Mouse (Mus musculus) lung, embryonic 14.5 days (tissue): ENCODE results near the gene Lad1. TPM values are rescaled to one million over a fixed set of nuclear protein-coding genes. Genes with fewer than 3 reads are reported as not detected.

Source experiments
- ATAC-seq: fragments of 200-750 bp; cut with Nextera tagmentation; 2 replicates; pipeline ENCODE4 v1.8.0; 2017; ENCODE audit warnings: mild to moderate bottlenecking, moderate TSS enrichment, moderate library complexity; ENCODE audit not compliant: insufficient read depth
- DNase-seq: peaks from one replicate; pipeline ENCODE4 v3.0.0-alpha.2; 2015
- H3K27ac ChIP-seq: fragments of 300-500 bp; sonication (generic); 2 replicates; pipeline ENCODE4 v1.5.1; 2014; ENCODE audit warnings: low read depth, mild to moderate bottlenecking, moderate library complexity
- H3K27me3 ChIP-seq: fragments of 300-500 bp; sonication (generic); 2 replicates; pipeline ENCODE4 v1.6.1; 2014; ENCODE audit warnings: low read length, control low read depth; ENCODE audit not compliant: insufficient read depth
- H3K36me3 ChIP-seq: fragments of 300-500 bp; sonication (generic); 2 replicates; pipeline ENCODE4 v1.6.1; 2014; ENCODE audit warnings: control low read depth; ENCODE audit not compliant: insufficient read depth
- H3K4me1 ChIP-seq: fragments of 300-500 bp; sonication (generic); 2 replicates; pipeline ENCODE4 v1.6.1; 2014; ENCODE audit warnings: antibody characterized with exemption, control low read depth; ENCODE audit not compliant: insufficient read depth
- H3K4me2 ChIP-seq: fragments of 300-500 bp; sonication (generic); 2 replicates; pipeline ENCODE4 v1.6.1; 2014; ENCODE audit warnings: mild to moderate bottlenecking
- H3K4me3 ChIP-seq: fragments of 300-500 bp; sonication (generic); 2 replicates; pipeline ENCODE4 v1.5.1; 2014; ENCODE audit warnings: low read depth, low read length
- H3K9ac ChIP-seq: fragments of 300-500 bp; sonication (generic); 2 replicates; pipeline ENCODE4 v1.6.1; 2014
- H3K9me3 ChIP-seq: fragments of 300-500 bp; sonication (generic); 2 replicates; pipeline ENCODE4 v1.6.1; 2016; ENCODE audit warnings: low read depth, low read length, control low read depth
- CTCF ChIP-seq: IDR thresholded peaks from 2 replicates; pipeline ENCODE4 v1.5.1; 2016; ENCODE audit warnings: antibody characterized with exemption, low read depth
- WGBS: fragments of 180-500 bp; shearing (Covaris S2); extraction: QIAGEN DNeasy Blood & Tissue Kit; methylation state at CpG from one replicate; pipeline ENCODE4 v1.1.7; 2014; 5-methylcytosine and 5-hydroxymethylcytosine counted together
- polyA plus RNA-seq: library from polyadenylated mRNA; unstranded; fragments of >200 nt; fragmentation: Nextera tagmentation; extraction: Ambion mirVana; gene quantifications from 2 replicates; pipeline ENCODE4 v1.2.1, GENCODE M21; 2014

Lad1 gene
- polyA plus RNA-seq, 1 experiment from 2014 or later: 14.4 TPM

DNA sequence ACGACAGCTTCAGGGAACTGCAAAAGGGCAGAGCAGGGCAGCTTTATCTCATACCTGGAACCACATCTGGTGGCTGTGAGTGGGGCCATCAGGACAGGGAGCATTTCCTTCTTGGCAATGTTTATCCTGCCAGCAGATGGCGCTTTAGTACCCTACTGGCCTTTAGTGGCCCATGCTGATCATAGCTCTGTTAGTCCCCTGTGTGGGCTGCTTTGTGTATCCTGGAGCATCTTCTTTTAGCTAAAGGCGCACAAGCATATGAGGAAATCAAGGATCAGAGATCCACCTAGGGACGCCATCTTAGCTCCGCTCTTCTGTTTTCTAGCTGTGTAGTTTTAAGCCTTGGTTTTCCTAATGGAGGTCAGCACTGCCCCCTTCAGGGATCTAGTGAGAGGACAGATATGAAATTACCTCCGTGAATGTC lies 28.8 kb downstream of the Lad1 start:
- Histone ChIP-seq H3K4me1 (no peaks in the 10 kb centered on the region), H3K4me3 (no peak overlapping the region), H3K27me3 (no peaks in the 10 kb centered on the region), H3K9ac (no peak overlapping the region), H3K36me3 (no peaks in the 10 kb centered on the region), H3K27ac (no peak overlapping the region), H3K4me2 (no peak overlapping the region), H3K9me3 (no peaks in the 10 kb centered on the region)
- DNase-seq: peak; percentile 80
- 34% methylated on average over 6 of the region's 6 CpGs for WGBS
- ATAC-seq: 0 out of 2 replicates have a peak, but pooled peaks have one; percentile 7
- TF ChIP-seq CTCF: peak; percentile 78

DNA sequence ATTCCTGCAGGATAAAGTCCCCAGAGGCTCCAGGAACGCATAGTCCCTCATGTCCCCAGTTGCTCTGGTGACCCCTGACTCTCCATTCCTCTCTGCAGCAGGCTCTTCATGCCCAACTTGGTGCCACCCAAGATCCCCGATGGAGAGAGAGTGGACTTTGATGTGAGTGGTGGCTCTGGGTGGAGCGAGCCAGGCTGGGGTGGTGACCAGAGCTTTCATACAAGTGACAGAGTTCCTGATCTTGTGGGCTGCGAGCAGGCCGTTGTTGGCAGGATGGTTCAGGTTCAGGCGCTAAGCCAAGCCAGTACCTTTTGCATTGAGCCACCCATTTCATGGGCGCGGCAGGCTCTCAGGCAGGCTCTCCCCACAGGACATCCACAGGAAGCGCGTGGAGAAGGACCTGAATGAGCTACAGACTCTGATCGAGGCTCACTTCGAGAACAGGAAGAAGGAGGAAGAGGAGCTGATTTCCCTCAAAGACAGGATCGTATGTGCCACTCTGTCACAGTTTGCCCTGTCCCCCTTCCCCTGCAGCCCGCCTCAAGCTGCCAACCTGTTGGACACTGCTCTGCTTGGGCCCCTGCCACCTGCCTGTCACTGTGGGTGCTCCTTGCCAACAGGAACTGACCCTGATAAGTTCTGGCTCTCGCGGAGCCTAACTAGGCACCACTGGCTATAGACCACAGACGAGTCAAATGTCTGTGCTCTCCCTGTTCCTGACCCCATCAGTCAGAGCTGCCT lies 29.4 kb downstream of the Lad1 start:
- Histone ChIP-seq H3K27me3 (no peaks in the 10 kb centered on the region), H3K27ac (no peak overlapping the region), H3K4me1 (no peaks in the 10 kb centered on the region), H3K36me3 (no peaks in the 10 kb centered on the region), H3K9ac (no peak overlapping the region), H3K4me3 (no peak overlapping the region), H3K9me3 (no peaks in the 10 kb centered on the region), H3K4me2 (no peak overlapping the region)
- no peak for TF ChIP-seq CTCF
- ATAC-seq (no peak), DNase-seq (no peak)
- WGBS: 75% methylated on average over 17 of the region's 17 CpGs

DNA sequence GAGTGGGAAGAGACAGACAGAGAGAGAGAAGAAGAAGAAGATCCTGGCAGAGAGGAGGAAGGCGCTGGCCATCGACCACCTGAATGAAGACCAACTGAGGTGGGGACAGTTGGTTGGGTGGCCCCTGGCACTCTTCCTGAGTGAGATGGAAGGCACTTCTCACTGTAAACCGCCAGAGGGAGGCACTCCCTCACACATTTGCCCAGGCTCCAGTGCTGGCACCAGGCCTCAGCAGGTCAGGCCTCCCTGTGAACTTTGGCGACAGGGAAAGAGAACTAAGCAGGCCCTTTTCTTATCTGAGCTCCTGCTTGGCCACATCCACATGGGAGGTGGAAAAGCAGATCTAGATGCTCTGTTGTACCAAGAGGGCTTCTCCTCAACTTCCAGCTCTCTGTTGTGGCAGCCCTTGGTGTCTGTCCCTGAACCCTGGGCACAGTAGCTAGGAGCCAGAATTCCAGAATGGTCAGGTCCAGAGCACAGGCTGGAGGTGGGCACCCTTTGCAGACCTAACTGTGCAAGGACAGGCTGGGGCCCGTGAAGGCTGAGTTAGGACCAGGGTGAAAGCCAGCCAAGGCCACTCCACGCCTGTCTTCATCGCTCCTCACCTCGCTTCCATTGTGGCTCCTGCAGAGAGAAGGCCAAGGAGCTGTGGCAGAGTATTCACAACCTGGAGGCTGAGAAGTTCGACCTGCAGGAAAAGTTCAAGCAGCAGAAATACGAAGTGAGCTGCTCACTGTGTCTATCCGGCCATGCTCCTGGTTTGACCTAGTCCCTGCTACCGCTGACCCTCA lies 32.5 kb downstream of the Lad1 start:
- no peaks in the 10 kb centered on the region for H3K27me3 ChIP-seq
- no peak overlapping the region for H3K27ac ChIP-seq
- no peak overlapping the region for H3K4me3 ChIP-seq
- no peak overlapping the region for H3K4me2 ChIP-seq
- H3K9me3 ChIP-seq: no peaks in the 10 kb centered on the region
- no peaks in the 10 kb centered on the region for H3K4me1 ChIP-seq
- no peak overlapping the region for H3K9ac ChIP-seq
- DNase-seq: peak; percentile 57
- 66% methylated on average over 12 of the region's 12 CpGs for WGBS
- TF ChIP-seq CTCF: peak; percentile 64
- no peaks in the 10 kb centered on the region for H3K36me3 ChIP-seq
- ATAC-seq: no peak

DNA sequence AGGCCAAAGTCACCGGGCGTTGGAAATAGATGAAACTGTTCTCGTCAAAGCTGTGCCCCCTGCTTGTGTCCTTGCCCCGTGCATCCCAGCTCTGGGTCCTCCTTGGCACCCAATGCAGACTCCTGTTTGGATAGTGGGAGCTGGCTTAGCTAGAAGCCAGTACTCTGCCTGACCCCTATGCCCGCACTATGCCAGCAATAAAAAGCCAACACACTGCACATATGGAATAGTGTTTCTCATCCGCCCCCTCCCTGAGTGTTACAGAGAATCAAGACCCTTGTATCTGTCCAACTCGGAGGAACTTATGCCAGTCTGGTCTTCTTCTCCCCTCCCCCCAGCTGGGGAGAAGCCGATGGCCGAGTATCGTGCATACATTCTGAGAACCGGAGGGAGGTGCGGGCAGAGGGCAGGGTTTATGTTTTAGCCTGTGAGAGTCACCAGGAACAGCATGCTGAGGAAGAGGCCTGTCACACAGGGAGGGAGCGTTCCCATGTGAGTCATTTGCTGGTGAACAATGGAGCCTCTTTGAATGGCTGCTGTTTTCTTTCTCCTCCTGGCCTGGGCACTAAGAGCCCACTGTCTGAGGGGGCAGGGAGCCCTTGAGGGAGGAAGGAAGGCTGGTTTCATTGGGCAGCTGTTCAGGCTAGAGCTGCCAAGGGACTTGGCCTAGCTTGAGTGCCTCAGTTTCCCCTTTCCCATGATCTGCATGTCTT lies 33.8 kb downstream of the Lad1 start:
- H3K4me1 ChIP-seq: no peaks in the 10 kb centered on the region
- no peak overlapping the region for H3K9ac ChIP-seq
- no peak for ATAC-seq
- H3K4me3 ChIP-seq: no peak overlapping the region
- H3K4me2 ChIP-seq: no peak overlapping the region
- DNase-seq: peak; percentile 20
- H3K36me3 ChIP-seq: no peaks in the 10 kb centered on the region
- TF ChIP-seq CTCF: no peak
- no peaks in the 10 kb centered on the region for H3K27me3 ChIP-seq
- no peaks in the 10 kb centered on the region for H3K9me3 ChIP-seq
- WGBS: 57% methylated on average over 13 of the region's 13 CpGs
- no peak overlapping the region for H3K27ac ChIP-seq

DNA sequence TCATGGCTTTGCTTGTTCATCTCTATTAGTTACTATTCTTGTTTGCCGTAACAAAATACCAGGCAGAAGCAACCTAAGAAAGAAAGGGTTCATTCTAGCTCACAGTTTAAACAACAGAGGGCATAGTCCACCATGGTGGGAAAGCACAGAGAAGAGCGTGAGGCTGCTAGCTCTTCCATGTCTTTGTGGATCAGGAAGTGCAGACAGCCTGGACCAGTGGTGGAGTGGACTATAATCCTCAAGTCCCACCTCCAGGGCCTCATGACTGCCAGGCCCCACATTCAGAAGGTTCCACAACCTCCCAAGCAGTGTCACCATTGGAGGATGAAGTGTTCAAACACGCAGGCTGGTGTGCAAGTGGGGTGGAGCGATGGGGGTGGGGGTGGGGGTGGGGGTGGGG lies 34.8 kb downstream of the Lad1 start:
- no peak for DNase-seq
- ATAC-seq: no peak
- no peak overlapping the region for H3K4me3 ChIP-seq
- no peak overlapping the region for H3K9ac ChIP-seq
- H3K4me1 ChIP-seq: no peaks in the 10 kb centered on the region
- H3K27ac ChIP-seq: no peak overlapping the region
- no peak for TF ChIP-seq CTCF
- no peak overlapping the region for H3K4me2 ChIP-seq
- 83% methylated on average over 4 of the region's 4 CpGs for WGBS
- H3K36me3 ChIP-seq: no peaks in the 10 kb centered on the region
- H3K27me3 ChIP-seq: no peaks in the 10 kb centered on the region
- H3K9me3 ChIP-seq: no peaks in the 10 kb centered on the region

DNA sequence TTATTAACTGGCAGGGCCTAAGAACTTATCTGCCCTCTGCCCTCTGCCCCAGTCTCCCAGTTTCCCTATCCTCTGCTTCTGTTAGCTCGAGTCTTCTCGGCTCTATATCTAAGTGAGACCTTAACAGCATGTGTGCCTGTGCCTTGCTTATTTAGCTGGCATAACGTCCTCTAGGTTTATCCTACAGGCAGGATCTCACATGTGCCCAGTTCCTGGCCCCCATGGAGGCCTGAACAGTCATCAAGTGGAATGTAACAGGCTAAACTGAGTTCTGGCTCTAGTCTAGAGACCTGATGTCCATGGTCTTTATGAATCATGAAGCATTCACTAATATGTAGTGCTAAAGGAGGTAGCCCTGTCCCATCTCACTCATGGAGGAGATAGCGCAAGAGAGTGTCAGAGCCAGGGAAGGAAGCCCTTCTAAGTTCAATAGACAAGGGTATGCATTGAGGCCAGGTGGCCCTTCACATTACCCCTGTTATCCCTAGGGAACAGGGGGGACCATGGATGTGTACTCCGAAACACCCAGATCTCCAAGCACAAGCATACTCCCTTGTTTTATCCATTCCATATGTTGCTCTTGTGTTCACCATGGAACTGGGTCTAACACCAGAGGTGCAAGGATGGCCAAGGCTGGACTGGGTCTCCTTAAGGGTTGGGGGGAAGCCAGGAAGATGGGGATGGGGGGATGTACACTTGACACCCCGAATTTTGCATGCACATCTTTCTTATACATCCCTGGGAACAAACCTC lies 36.4 kb downstream of the Lad1 start:
- H3K36me3 ChIP-seq: no peaks in the 10 kb centered on the region
- H3K4me2 ChIP-seq: no peak overlapping the region
- WGBS: 78% methylated on average over 6 of the region's 6 CpGs
- ATAC-seq (no peak), DNase-seq (no peak)
- TF ChIP-seq CTCF: no peak
- H3K27me3 ChIP-seq: no peaks in the 10 kb centered on the region
- H3K27ac ChIP-seq: no peak overlapping the region
- no peak overlapping the region for H3K9ac ChIP-seq
- H3K4me3 ChIP-seq: no peak overlapping the region
- H3K9me3 ChIP-seq: no peaks in the 10 kb centered on the region
- no peaks in the 10 kb centered on the region for H3K4me1 ChIP-seq
